In genomic region chr3:89101459-89101811, GRCm38 (mm10) we compare ENCODE assay signal across 8 mouse cellular contexts. TPM values are rescaled to one million over a fixed set of nuclear protein-coding genes. Genes with fewer than 3 reads are reported as not detected.
DNase-seq lines count a peak whose midpoint lies in the region; ATAC-seq and TF ChIP-seq lines count a peak whose summit lies in the region.

No protein-coding gene starts in this region.

- peaks cover 3% of the 10 kb centered on the region for H3K4me1 ChIP-seq in lung, adult 2 months (ENCODE audit: control insufficient read depth, insufficient read depth, low read length)
- no peaks in the 10 kb centered on the region for H3K4me1 ChIP-seq in cortical plate, adult 2 months (ENCODE audit: control insufficient read depth, insufficient read depth, low read length)
- H3K4me1 ChIP-seq in hindbrain, embryonic 12.5 days, result peaks cover 26% of the 10 kb centered on the region

- H3K27ac ChIP-seq in cortical plate, adult 2 months (ENCODE audit: insufficient read depth, low read length), result no peak overlapping the region
- peak overlapping the region; percentile 79 for H3K27ac ChIP-seq in hindbrain, embryonic 12.5 days

- no peaks in the 10 kb centered on the region for H3K27me3 ChIP-seq in hindbrain, embryonic 12.5 days

- no peak for TF ChIP-seq POLR2A in lung, adult 2 months (IDR thresholded peaks at IDR 0.05; ENCODE audit: borderline replicate concordance, extremely low read depth, low read depth, low read length)
- TF ChIP-seq POLR2A in cortical plate, adult 2 months (IDR thresholded peaks at IDR 0.05; ENCODE audit: extremely low read depth, insufficient read depth, low read length), result no peak

- H3K9me3 ChIP-seq in hindbrain, embryonic 12.5 days (replicated peaks), result no peaks in the 10 kb centered on the region

- WGBS in lung, adult 2 months, result under 1% methylated on average over 19 of the region's 19 CpGs
- under 1% methylated on average over 19 of the region's 19 CpGs for WGBS in hindbrain, embryonic 12.5 days

- no peak for DNase-seq in lung, adult 2 months
- no peak for DNase-seq in lung, postnatal 10 days
- DNase-seq in c-Kit-positive CD71-positive TER-119-positive erythroid progenitor cells, embryonic 14.5 days (ENCODE audit: low spot score), result no peak
- no peak for DNase-seq in cerebellum, postnatal 36 days
- no peak for DNase-seq in right cerebral cortex, adult 18-20 months

- H3K36me3 ChIP-seq in hindbrain, embryonic 12.5 days, result peaks cover 27% of the 10 kb centered on the region

- H3K4me3 ChIP-seq in lung, adult 2 months (replicated peaks; ENCODE audit: extremely low read depth, low read depth, low read length), result peak overlapping the region; percentile 78
- H3K4me3 ChIP-seq in cortical plate, adult 2 months (ENCODE audit: insufficient read depth, low read length), result peak overlapping the region; percentile 63
- H3K4me3 ChIP-seq in hindbrain, embryonic 12.5 days, result peak overlapping the region; percentile 74

- peak overlapping the region; percentile 79 for H3K4me2 ChIP-seq in hindbrain, embryonic 12.5 days (replicated peaks)

- ATAC-seq in hindbrain, embryonic 12.5 days (ENCODE audit: low FRiP score), result peak; percentile 55
- peak; percentile 18 for ATAC-seq in megakaryocyte progenitor cell, adult 5-6 weeks (replicated peaks; ENCODE audit: poor library complexity)

- no peak for TF ChIP-seq CTCF in lung, adult 2 months (IDR thresholded peaks at IDR 0.05; ENCODE audit: insufficient read depth, low read length)
- TF ChIP-seq CTCF in cortical plate, adult 2 months (IDR thresholded peaks at IDR 0.05; ENCODE audit: extremely low read depth, insufficient read depth, low read length), result no peak

- peak overlapping the region; percentile 69 for H3K9ac ChIP-seq in hindbrain, embryonic 12.5 days

RNA-seq across cellular contexts. Expression of gene Fdps, which starts 0.3 kb away (rescaled TPM):
- 81.2 and 128 TPM in 2 replicates for polyA plus RNA-seq in lung, adult 2 months (2012; rRNA removed)
- polyA plus RNA-seq in cortical plate, adult 2 months (2012; rRNA removed), result 94.9 and 107 TPM in 2 replicates
- 284 TPM in 2 replicates for polyA plus RNA-seq in hindbrain, embryonic 12.5 days (2016; fragmentation: Nextera tagmentation; extraction: Ambion mirVana)
- 99.4 and 118 TPM in 2 replicates for total RNA-seq in megakaryocyte progenitor cell, adult 5-6 weeks (2015)
- 238 and 251 TPM in 2 replicates for total RNA-seq in megakaryocyte progenitor cell, adult 5-6 weeks (2017)

RNA-seq across cellular contexts. Expression of gene Gm43738, which starts 0.5 kb away (rescaled TPM):
- not detected in 2 replicates for polyA plus RNA-seq in lung, adult 2 months (2012; rRNA removed)
- not detected in 2 replicates for polyA plus RNA-seq in cortical plate, adult 2 months (2012; rRNA removed)
- not detected in 2 replicates for polyA plus RNA-seq in hindbrain, embryonic 12.5 days (2016; fragmentation: Nextera tagmentation; extraction: Ambion mirVana)
- not detected in 2 replicates for total RNA-seq in megakaryocyte progenitor cell, adult 5-6 weeks (2015)
- total RNA-seq in megakaryocyte progenitor cell, adult 5-6 weeks (2017), result not detected in 2 replicates

RNA-seq across cellular contexts. Expression of gene Rusc1, which starts 8.3 kb away (rescaled TPM):
- 56.3 and 61.3 TPM in 2 replicates for polyA plus RNA-seq in lung, adult 2 months (2012; rRNA removed)
- polyA plus RNA-seq in cortical plate, adult 2 months (2012; rRNA removed), result 199 and 214 TPM in 2 replicates
- polyA plus RNA-seq in hindbrain, embryonic 12.5 days (2016; fragmentation: Nextera tagmentation; extraction: Ambion mirVana), result 66.9 and 67.1 TPM in 2 replicates
- total RNA-seq in megakaryocyte progenitor cell, adult 5-6 weeks (2015), result 21.6 and 23.4 TPM in 2 replicates
- total RNA-seq in megakaryocyte progenitor cell, adult 5-6 weeks (2017), result 16.4 and 18.2 TPM in 2 replicates

RNA-seq across cellular contexts. Expression of gene Pklr, which starts 34.5 kb away (rescaled TPM):
- polyA plus RNA-seq in lung, adult 2 months (2012; rRNA removed), result 0.94 and 1.1 TPM in 2 replicates
- 0.04 and 0.08 TPM in 2 replicates for polyA plus RNA-seq in cortical plate, adult 2 months (2012; rRNA removed)
- 0.25 and 0.96 TPM in 2 replicates for polyA plus RNA-seq in hindbrain, embryonic 12.5 days (2016; fragmentation: Nextera tagmentation; extraction: Ambion mirVana)
- 8.0 and 12.1 TPM in 2 replicates for total RNA-seq in megakaryocyte progenitor cell, adult 5-6 weeks (2015)
- total RNA-seq in megakaryocyte progenitor cell, adult 5-6 weeks (2017), result 9.6 and 16.7 TPM in 2 replicates

RNA-seq across cellular contexts. Expression of gene Hcn3, which starts 58.6 kb away (rescaled TPM):
- 0.33 and 0.67 TPM in 2 replicates for polyA plus RNA-seq in lung, adult 2 months (2012; rRNA removed)
- polyA plus RNA-seq in cortical plate, adult 2 months (2012; rRNA removed), result 14.2 and 14.5 TPM in 2 replicates
- polyA plus RNA-seq in hindbrain, embryonic 12.5 days (2016; fragmentation: Nextera tagmentation; extraction: Ambion mirVana), result 20.7 and 22.3 TPM in 2 replicates
- 0.24 and 0.42 TPM in 2 replicates for total RNA-seq in megakaryocyte progenitor cell, adult 5-6 weeks (2015)
- 0.27 and 0.67 TPM in 2 replicates for total RNA-seq in megakaryocyte progenitor cell, adult 5-6 weeks (2017)
